Mouse (Mus musculus): ENCODE data around the gene Il2ra. TPM values are rescaled to one million over a fixed set of nuclear protein-coding genes. Genes with fewer than 3 reads are reported as not detected.

Gene Il2ra
- total RNA-seq, 2 experiments from 2014 or later, result not detected

Other genes with a start within 250 kb of the Il2ra start
- 10 to 100 TPM; 55.3 to 57.4 TPM for gene Pfkfb3, start 88.7 kb upstream of the Il2ra start, total RNA-seq (2021)
- 100 to 1,000 TPM; 126 to 135 TPM for gene Rbm17, start 38.7 kb upstream of the Il2ra start, total RNA-seq (2021)
- gene Gm17490, start 16.5 kb upstream of the Il2ra start, total RNA-seq (2021), result not detected
- 1 to 10 TPM; 2.0 to 2.2 TPM for gene Il15ra, start 62.5 kb downstream of the Il2ra start, total RNA-seq (2021)
- gene Fbh1, start 134.8 kb downstream of the Il2ra start, total RNA-seq (2021), result 10 to 100 TPM; 78.1 to 82.0 TPM
- 10 to 100 TPM; 75.8 to 76.1 TPM for gene Ankrd16, start 135.1 kb downstream of the Il2ra start, total RNA-seq (2021)

All from left cerebral cortex, postnatal 4 days (tissue).